Mouse (Mus musculus) embryonic facial prominence, embryonic 14.5 days (tissue): ENCODE measurements around the gene Ppp1r13b. TPM values are rescaled to one million over a fixed set of nuclear protein-coding genes. Genes with fewer than 3 reads are reported as not detected.

Source experiments
- ATAC-seq: fragments of 200-750 bp; cut with Nextera tagmentation; 2 replicates; pipeline ENCODE4 v1.8.0; 2017; ENCODE audit warnings: low read depth, moderate number of reproducible peaks, moderate TSS enrichment
- DNase-seq: peaks from one replicate; pipeline ENCODE4 v3.0.0-alpha.2; 2015; ENCODE audit warnings: low spot score
- H3K27ac ChIP-seq: fragments of 300-500 bp; sonication (generic); replicated peaks from 2 replicates; pipeline ENCODE4 v1.5.1; 2014; ENCODE audit warnings: low read depth, mild to moderate bottlenecking, low read length, moderate library complexity
- H3K27me3 ChIP-seq: fragments of 300-500 bp; sonication (generic); replicated peaks from 2 replicates; pipeline ENCODE4 v1.6.1; 2014; ENCODE audit warnings: low read length; ENCODE audit not compliant: control insufficient read depth, insufficient read depth
- H3K36me3 ChIP-seq: fragments of 300-500 bp; sonication (generic); 2 replicates; pipeline ENCODE4 v1.6.1; 2014; ENCODE audit warnings: low read length, mixed read lengths; ENCODE audit not compliant: control insufficient read depth, insufficient read depth
- H3K4me1 ChIP-seq: fragments of 300-500 bp; sonication (generic); 2 replicates; pipeline ENCODE4 v1.6.1; 2014; ENCODE audit warnings: antibody characterized with exemption, low read length; ENCODE audit not compliant: control insufficient read depth, insufficient read depth
- H3K4me2 ChIP-seq: fragments of 300-500 bp; sonication (generic); 2 replicates; pipeline ENCODE4 v1.6.1; 2014; ENCODE audit warnings: low read depth, mild to moderate bottlenecking, low read length, moderate library complexity, mixed read lengths
- H3K4me3 ChIP-seq: fragments of 300-500 bp; sonication (generic); 2 replicates; pipeline ENCODE4 v1.5.1; 2014; ENCODE audit warnings: low read depth, mild to moderate bottlenecking, low read length
- H3K9ac ChIP-seq: fragments of 300-500 bp; sonication (generic); 2 replicates; pipeline ENCODE4 v1.6.1; 2014; ENCODE audit warnings: low read depth, mild to moderate bottlenecking, low read length, moderate library complexity, mixed read lengths
- H3K9me3 ChIP-seq: fragments of 300-500 bp; sonication (generic); 2 replicates; pipeline ENCODE4 v1.6.1; 2016; ENCODE audit warnings: low read length; ENCODE audit not compliant: control insufficient read depth
- WGBS: fragments of 180-500 bp; shearing (Covaris S2); extraction: QIAGEN DNeasy Blood & Tissue Kit; methylation state at CpG from one replicate; pipeline ENCODE4 v1.1.7; 2014; 5-methylcytosine and 5-hydroxymethylcytosine counted together
- polyA plus RNA-seq: library from polyadenylated mRNA; unstranded; fragments of >200 nt; fragmentation: Nextera tagmentation; extraction: Ambion mirVana; gene quantifications from 2 replicates; pipeline ENCODE4 v1.2.1, GENCODE M21; 2014

The Ppp1r13b gene
- polyA plus RNA-seq, 1 experiment from 2014 or later = 15.3 TPM

DNA sequence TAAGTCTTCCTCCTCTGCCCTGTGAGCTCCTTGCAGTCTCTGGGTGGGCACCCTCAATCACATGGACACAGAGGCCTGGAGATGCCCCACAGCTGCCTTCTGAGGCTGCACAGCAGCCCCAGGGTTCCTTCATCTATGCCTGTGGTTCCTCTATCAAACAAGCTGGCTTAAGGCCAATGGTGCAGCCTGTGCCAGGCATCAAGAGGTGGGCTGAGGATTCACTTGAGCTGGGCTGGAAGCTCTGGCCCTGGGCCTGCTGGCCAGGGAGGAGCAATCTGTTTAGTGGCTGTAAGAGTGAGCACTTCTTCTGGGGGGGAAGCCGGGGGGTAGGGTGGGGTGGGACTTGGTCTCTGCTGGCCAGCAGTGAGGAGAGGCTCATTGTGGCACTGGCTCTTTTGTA lies 19.4 kb upstream of the Ppp1r13b start:
- H3K36me3 ChIP-seq = no peaks in the 10 kb centered on the region
- H3K9me3 ChIP-seq = no peaks in the 10 kb centered on the region

GRCm38 (mm10) chr12:111923117-111923516 lies 15.2 kb upstream of the Ppp1r13b start:
- Histone ChIP-seq H3K4me3 (no peak overlapping the region), H3K4me2 (no peak overlapping the region), H3K9ac (no peak overlapping the region), H3K27me3 (no peaks in the 10 kb centered on the region), H3K4me1 (peaks cover 9% of the 10 kb centered on the region), H3K27ac (no peak overlapping the region), H3K9me3 (no peaks in the 10 kb centered on the region), H3K36me3 (no peaks in the 10 kb centered on the region)
- 87% methylated on average over 6 of the region's 6 CpGs for WGBS
- ATAC-seq (no peak), DNase-seq (no peak)

More for the DNA sequence above, 19.4 kb upstream of the Ppp1r13b start:
- WGBS = 71% methylated on average over 1 of the region's 1 CpGs
- Histone ChIP-seq H3K4me2 (no peak overlapping the region), H3K27me3 (no peaks in the 10 kb centered on the region), H3K4me1 (peaks cover 9% of the 10 kb centered on the region), H3K9ac (no peak overlapping the region), H3K27ac (no peak overlapping the region), H3K4me3 (no peak overlapping the region)
- DNase-seq = peak; percentile 51
- no peak for ATAC-seq

DNA sequence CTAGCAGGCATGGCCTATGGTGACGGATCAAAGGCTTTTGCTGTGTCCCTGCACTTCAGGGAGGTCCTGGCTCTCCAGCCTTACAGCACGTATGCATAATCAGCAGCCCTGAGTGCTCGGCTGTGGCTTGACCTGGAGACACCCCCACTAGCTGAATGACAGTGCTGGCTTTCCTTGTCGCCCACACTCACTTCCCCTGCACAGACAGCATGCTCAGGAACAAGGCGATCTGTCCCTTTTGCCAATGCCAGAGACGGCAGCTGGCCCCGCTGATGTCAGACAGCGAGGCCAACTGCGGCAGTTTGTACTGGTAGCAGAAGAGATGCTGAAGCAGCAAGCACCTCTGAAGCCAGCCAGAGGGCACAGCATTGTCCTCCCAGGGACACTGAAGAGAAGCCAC lies 12.1 kb upstream of the Ppp1r13b start:
- Histone ChIP-seq H3K9me3 (no peaks in the 10 kb centered on the region), H3K4me1 (peaks cover 10% of the 10 kb centered on the region), H3K4me2 (no peak overlapping the region), H3K4me3 (no peak overlapping the region), H3K27ac (no peak overlapping the region), H3K27me3 (no peaks in the 10 kb centered on the region), H3K9ac (0 out of 2 replicates have a peak overlapping the region, but pooled peaks have one; percentile 25), H3K36me3 (no peaks in the 10 kb centered on the region)
- 45% methylated on average over 9 of the region's 9 CpGs for WGBS
- ATAC-seq (no peak), DNase-seq (no peak)

DNA sequence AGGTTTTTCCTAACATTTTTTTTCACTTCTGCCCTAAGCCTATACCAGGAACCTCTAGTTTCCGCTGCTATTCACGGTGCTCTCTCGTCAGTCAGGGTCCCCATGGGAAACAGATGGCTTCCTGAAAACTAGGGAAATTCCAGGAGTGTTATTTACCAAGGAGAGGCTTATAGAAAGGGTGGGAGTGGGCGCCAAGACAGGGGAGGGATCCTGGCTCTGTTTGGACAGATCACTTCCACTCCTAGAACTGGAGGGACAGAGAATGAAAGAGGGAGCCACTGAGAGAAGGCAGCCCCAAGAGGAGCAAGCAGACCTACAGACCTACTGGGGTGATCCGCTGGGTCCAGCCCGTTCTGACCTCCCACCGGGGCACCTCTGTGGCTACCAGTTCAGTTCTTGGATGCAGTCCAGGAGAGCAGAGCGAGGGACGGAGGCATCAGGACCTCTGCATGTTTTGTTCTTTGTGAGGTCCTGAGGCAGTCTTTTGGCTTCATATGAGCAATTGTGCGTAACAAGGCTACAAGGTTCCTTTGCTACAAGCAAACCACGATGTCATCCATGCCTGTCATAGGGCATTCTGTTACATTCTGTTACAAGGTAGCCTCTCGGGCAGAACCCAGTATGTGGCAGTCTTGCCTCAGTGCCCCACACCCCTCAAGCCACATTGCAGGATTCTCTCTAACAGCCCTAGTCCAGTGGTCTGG lies 8.8 kb upstream of the Ppp1r13b start:
- peak; percentile 69 for DNase-seq
- Histone ChIP-seq H3K4me1 (peaks cover 10% of the 10 kb centered on the region), H3K27ac (peak overlapping the region; percentile 63), H3K36me3 (no peaks in the 10 kb centered on the region), H3K9ac (peak overlapping the region; percentile 35; the same call in 1 of the 2 replicates), H3K27me3 (no peaks in the 10 kb centered on the region), H3K4me2 (no peak overlapping the region), H3K4me3 (no peak overlapping the region), H3K9me3 (no peaks in the 10 kb centered on the region)
- 0 out of 2 replicates have a peak, but pooled peaks have one; percentile 4 for ATAC-seq
- WGBS = 42% methylated on average over 12 of the region's 12 CpGs

- peaks cover 10% of the 10 kb centered on the region for H3K4me1 ChIP-seq
- H3K36me3 ChIP-seq = no peaks in the 10 kb centered on the region
- H3K4me3 ChIP-seq = no peak overlapping the region
- no peaks in the 10 kb centered on the region for H3K27me3 ChIP-seq
- H3K27ac ChIP-seq = peak overlapping the region; percentile 53; the same call in 1 of the 2 replicates
- H3K9ac ChIP-seq = no peak overlapping the region
- no peak for DNase-seq
- no peak for ATAC-seq
- H3K9me3 ChIP-seq = no peaks in the 10 kb centered on the region
- no peak overlapping the region for H3K4me2 ChIP-seq
- 78% methylated on average over 6 of the region's 6 CpGs for WGBS
Observed at GRCm38 (mm10) chr12:111915781-111916180, 7.9 kb upstream of the Ppp1r13b start.

DNA sequence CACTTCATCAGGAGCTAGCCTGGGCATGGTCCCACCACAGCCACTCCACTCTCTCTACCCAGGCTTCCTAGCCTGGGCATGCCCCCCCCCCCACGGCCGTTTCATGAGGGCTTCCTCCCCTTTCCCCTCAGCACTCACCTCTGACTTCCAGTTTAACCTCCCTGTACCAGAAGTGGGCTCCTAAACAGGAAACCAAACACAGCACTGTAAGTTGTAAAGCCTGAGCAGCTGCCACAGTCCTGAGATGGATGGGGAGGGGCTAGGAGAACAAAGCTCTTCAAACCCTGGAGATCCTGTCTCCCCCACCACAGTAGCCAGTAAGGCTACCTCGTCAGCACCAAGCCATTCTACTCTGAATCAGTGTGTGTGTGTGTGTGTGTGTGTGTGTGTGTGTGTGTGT lies 6.1 kb upstream of the Ppp1r13b start:
- Histone ChIP-seq H3K4me1 (peaks cover 10% of the 10 kb centered on the region), H3K4me2 (no peak overlapping the region), H3K27me3 (no peaks in the 10 kb centered on the region), H3K36me3 (no peaks in the 10 kb centered on the region), H3K4me3 (no peak overlapping the region), H3K27ac (no peak overlapping the region), H3K9ac (no peak overlapping the region), H3K9me3 (no peaks in the 10 kb centered on the region)
- 34% methylated on average over 3 of the region's 3 CpGs for WGBS
- no peak for ATAC-seq
- peak; percentile 44 for DNase-seq

DNA sequence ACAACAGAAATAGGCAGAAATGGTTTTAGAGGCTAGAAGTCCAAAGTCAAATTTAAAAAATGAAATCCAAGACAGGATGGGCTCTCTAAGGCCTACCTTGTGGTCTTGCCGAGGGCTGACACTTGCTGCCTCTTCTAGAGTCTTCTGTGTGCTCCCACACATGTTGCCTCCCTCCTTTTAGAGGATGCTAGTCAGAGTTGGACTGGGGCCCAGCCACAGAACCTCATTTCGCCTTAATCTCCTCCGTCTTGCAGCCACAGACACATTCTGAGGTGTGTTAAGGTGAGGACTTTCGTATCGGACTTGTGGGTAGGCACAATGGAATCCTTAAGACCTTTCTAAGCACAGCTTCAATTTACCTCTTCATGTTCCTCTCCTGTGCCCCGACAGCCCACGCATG lies 4.9 kb upstream of the Ppp1r13b start:
- DNase-seq (no peak), ATAC-seq (no peak)
- H3K4me3 ChIP-seq = no peak overlapping the region
- no peak overlapping the region for H3K4me2 ChIP-seq
- no peaks in the 10 kb centered on the region for H3K9me3 ChIP-seq
- H3K27ac ChIP-seq = no peak overlapping the region
- no peaks in the 10 kb centered on the region for H3K36me3 ChIP-seq
- H3K27me3 ChIP-seq = no peaks in the 10 kb centered on the region
- WGBS = 81% methylated on average over 7 of the region's 7 CpGs
- H3K4me1 ChIP-seq = peaks cover 10% of the 10 kb centered on the region
- H3K9ac ChIP-seq = no peak overlapping the region

DNA sequence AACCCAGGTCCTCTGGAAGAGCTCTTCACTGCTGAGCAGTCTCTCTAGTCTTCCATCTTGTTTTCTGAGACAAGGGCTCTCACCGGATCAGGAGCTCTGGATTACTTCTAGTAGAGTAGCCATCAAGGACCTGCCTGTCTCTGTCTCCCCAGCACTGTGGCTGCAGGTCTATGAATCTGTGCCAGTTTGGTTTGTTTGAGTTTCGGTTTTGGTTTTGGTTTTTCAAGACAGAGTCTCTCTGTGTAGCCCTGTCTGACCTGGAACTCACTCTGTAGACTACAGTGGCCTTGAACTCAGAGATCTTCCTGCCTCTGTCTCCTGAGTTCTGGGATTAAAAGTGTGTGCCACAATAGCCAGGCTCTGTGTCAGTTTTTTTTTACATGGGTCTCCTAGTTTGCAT lies 3.9 kb upstream of the Ppp1r13b start:
- Histone ChIP-seq H3K27ac (no peak overlapping the region), H3K9ac (no peak overlapping the region), H3K4me1 (peaks cover 7% of the 10 kb centered on the region), H3K4me3 (no peak overlapping the region), H3K9me3 (no peaks in the 10 kb centered on the region), H3K36me3 (no peaks in the 10 kb centered on the region), H3K27me3 (no peaks in the 10 kb centered on the region), H3K4me2 (no peak overlapping the region)
- no peak for ATAC-seq
- 84% methylated on average over 2 of the region's 2 CpGs for WGBS
- DNase-seq = no peak

GRCm38 (mm10) chr12:111911171-111911760 lies 3.4 kb upstream of the Ppp1r13b start:
- H3K4me2 ChIP-seq = no peak overlapping the region
- DNase-seq (no peak), ATAC-seq (no peak)
- no peak overlapping the region for H3K9ac ChIP-seq
- H3K4me3 ChIP-seq = no peak overlapping the region
- WGBS = 71% methylated on average over 15 of the region's 15 CpGs
- no peaks in the 10 kb centered on the region for H3K27me3 ChIP-seq
- no peaks in the 10 kb centered on the region for H3K9me3 ChIP-seq
- no peaks in the 10 kb centered on the region for H3K36me3 ChIP-seq
- H3K27ac ChIP-seq = no peak overlapping the region
- peaks cover 6% of the 10 kb centered on the region; the same call in 1 of the 2 replicates for H3K4me1 ChIP-seq
